In the genomic region with DNA sequence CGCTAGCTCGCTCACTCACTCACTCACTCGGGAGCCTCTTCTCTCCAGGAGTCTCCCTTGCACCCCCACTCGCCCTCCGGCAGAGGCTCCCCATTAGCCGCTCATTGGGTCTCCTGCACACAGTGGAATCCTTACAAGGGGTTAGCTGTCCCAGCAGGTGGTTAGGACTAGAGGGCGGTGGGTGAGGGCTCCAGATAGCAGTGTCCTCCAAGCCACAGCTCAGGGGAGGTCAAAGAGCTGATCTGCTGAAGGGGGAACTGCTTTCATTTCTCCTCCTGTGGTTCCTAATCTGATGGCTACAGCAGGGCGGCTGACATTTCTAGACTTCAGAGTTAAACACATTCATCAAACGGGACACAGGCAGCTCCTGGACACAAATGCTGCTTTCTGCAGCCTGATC, we compare ENCODE assay signal across 20 mouse cellular contexts. TPM values are rescaled to one million over a fixed set of nuclear protein-coding genes. Genes with fewer than 3 reads are reported as not detected.
DNase-seq lines count a peak whose midpoint lies in the region; ATAC-seq and TF ChIP-seq lines count a peak whose summit lies in the region.
"Had no signal": no experiment of that assay in that cellular context is flagged by ENCODE, and none has a peak within 500 bp of the region (broad histone marks: within the 10 kb centered on the region; RNA-seq: fewer than 3 reads in every experiment).

No protein-coding gene starts in this region.

- no peak overlapping the region for H3K9ac ChIP-seq in forebrain, embryonic 14.5 days (ENCODE audit: low read length)
- H3K9ac ChIP-seq: forebrain, postnatal 0 days; hindbrain, embryonic 12.5 days had no signal

- no peak overlapping the region for H3K4me2 ChIP-seq in forebrain, embryonic 14.5 days (ENCODE audit: low read length)
- H3K4me2 ChIP-seq: hindbrain, embryonic 12.5 days had no signal

- H3K27ac ChIP-seq in forebrain, embryonic 14.5 days (ENCODE audit: low read depth, low read length) = 0 out of 2 replicates have a peak overlapping the region, but pooled peaks have one; percentile 5
- no peak overlapping the region for H3K27ac ChIP-seq in forebrain, embryonic 10.5 days
- no peak overlapping the region for H3K27ac ChIP-seq in layer of hippocampus, adult 2 months
- H3K27ac ChIP-seq in bone marrow, adult 2 months (ENCODE audit: control insufficient read depth, insufficient read depth, low read depth, low read length, poor library complexity) = no peak overlapping the region
- H3K27ac ChIP-seq: hindbrain, embryonic 12.5 days had no signal

- H3K4me3 ChIP-seq in forebrain, embryonic 14.5 days (ENCODE audit: low read depth, low read length) = no peak overlapping the region
- H3K4me3 ChIP-seq in forebrain, embryonic 10.5 days = no peak overlapping the region
- H3K4me3 ChIP-seq in layer of hippocampus, adult 2 months = peak overlapping the region; percentile 13; the same call in 1 of the 2 replicates
- H3K4me3 ChIP-seq in bone marrow, adult 2 months (replicated peaks; ENCODE audit: control insufficient read depth, low read depth, low read length) = peak overlapping the region; percentile 16
- H3K4me3 ChIP-seq: erythroblast, embryonic 14.5 days; hindbrain, embryonic 12.5 days had no signal

- ATAC-seq in forebrain, embryonic 14.5 days = no peak
- peak; percentile 69 for ATAC-seq in megakaryocyte, adult 5-6 weeks (ENCODE audit: poor library complexity, severe bottlenecking)
- ATAC-seq: CD4-positive, CD25-positive, alpha-beta regulatory T cell, adult 4 months; forebrain, postnatal 0 days had no signal

- no peak for DNase-seq in forebrain, embryonic 14.5 days (ENCODE audit: low spot score)
- no peak for DNase-seq in forebrain, embryonic 10.5 days (ENCODE audit: extremely low spot score, low spot score)
- no peak for DNase-seq in layer of hippocampus, adult 2 months (ENCODE audit: low spot score in 2 of 2)
- no peak for DNase-seq in layer of hippocampus, adult 18-20 months (ENCODE audit: low spot score in 2 of 2)
- DNase-seq in left cerebral cortex, adult 11 months (ENCODE audit: low spot score) = no peak
- no peak for DNase-seq in urinary bladder, postnatal 14 days (ENCODE audit: low spot score)
- DNase-seq: adrenal gland, adult 8-10 months; cerebellum, adult 11-12 months; cerebellum, postnatal 36 days; forebrain, postnatal 0 days; left cerebral cortex, postnatal 4 days; lung, postnatal 14 days; midbrain, embryonic 14.5 days; thymus, adult 18-20 months had no signal

- no peaks in the 10 kb centered on the region for H3K27me3 ChIP-seq in forebrain, embryonic 14.5 days (replicated peaks; ENCODE audit: control insufficient read depth, insufficient read depth, low read length)
- peaks cover 77% of the 10 kb centered on the region for H3K27me3 ChIP-seq in forebrain, embryonic 10.5 days (ENCODE audit: poor library complexity, severe bottlenecking)

- peak; percentile 15; the same call in 1 of the 2 replicates for TF ChIP-seq CTCF in layer of hippocampus, adult 2 months (conservative IDR thresholded peaks at IDR 0.05)
- no peak for TF ChIP-seq CTCF in bone marrow, adult 2 months (IDR thresholded peaks at IDR 0.05; ENCODE audit: control insufficient read depth, insufficient read depth, low read length)

- H3K4me1 ChIP-seq in forebrain, embryonic 14.5 days (ENCODE audit: control insufficient read depth, insufficient read depth, low read length) = 0 out of 2 replicates have a peak, but pooled peaks cover 6% of the 10 kb centered on the region
- H3K4me1 ChIP-seq in forebrain, embryonic 10.5 days = peaks cover 22% of the 10 kb centered on the region
- no peaks in the 10 kb centered on the region; the same call in 1 of the 2 replicates for H3K4me1 ChIP-seq in bone marrow, adult 2 months (ENCODE audit: control insufficient read depth, insufficient read depth, low read length)
- H3K4me1 ChIP-seq: hindbrain, embryonic 12.5 days had no signal

- H3K36me3 ChIP-seq in forebrain, embryonic 14.5 days (ENCODE audit: control insufficient read depth, insufficient read depth, low read length) = no peaks in the 10 kb centered on the region
- H3K36me3 ChIP-seq in forebrain, embryonic 10.5 days (replicated peaks) = peaks cover 2% of the 10 kb centered on the region; the same call in 1 of the 2 replicates
- H3K36me3 ChIP-seq: hindbrain, embryonic 12.5 days had no signal

- TF ChIP-seq POLR2A in bone marrow, adult 2 months (IDR thresholded peaks at IDR 0.05; ENCODE audit: borderline replicate concordance, control insufficient read depth, low read depth, low read length) = no peak

- WGBS in forebrain, embryonic 14.5 days = 50% methylated on average over 9 of the region's 9 CpGs
- WGBS in forebrain, embryonic 10.5 days = 48% methylated on average over 9 of the region's 9 CpGs
- WGBS in bone marrow, adult 2 months = 6% methylated on average over 9 of the region's 9 CpGs

- H3K9me3 ChIP-seq in forebrain, embryonic 14.5 days (replicated peaks; ENCODE audit: control insufficient read depth, low read length) = no peaks in the 10 kb centered on the region
- no peaks in the 10 kb centered on the region for H3K9me3 ChIP-seq in forebrain, embryonic 10.5 days
- H3K9me3 ChIP-seq: hindbrain, embryonic 12.5 days had no signal

RNA-seq across cellular contexts. Expression of a gene that starts 8.1 kb away (rescaled TPM):
- 8.0 and 9.7 TPM in 2 replicates for polyA plus RNA-seq in forebrain, embryonic 14.5 days (2014; fragmentation: Nextera tagmentation; extraction: Ambion mirVana)
- polyA plus RNA-seq in forebrain, embryonic 10.5 days (2016; fragmentation: Nextera tagmentation; extraction: Ambion mirVana) = 2.6 and 2.7 TPM in 2 replicates
- 10 to 100 TPM; 37.9 to 39.8 TPM for total RNA-seq in layer of hippocampus, adult 2 months (2021)
- 10 to 100 TPM; 43.9 to 51.6 TPM for total RNA-seq in layer of hippocampus, adult 18-20 months (2021)
- not detected in 2 replicates for polyA plus RNA-seq in bone marrow, adult 2 months (2011; ENCODE audit: insufficient read depth, insufficient read length, low replicate concordance, missing spikeins)
- 0.09 and 0.69 TPM in 2 replicates for total RNA-seq in megakaryocyte, adult 5-6 weeks (2015)
- total RNA-seq in megakaryocyte, adult 5-6 weeks (2017) = 0.24 TPM in 1 of 2 replicates, not detected in the other
- total RNA-seq: MEL had no signal
- polyA plus RNA-seq: CD4-positive, CD25-positive, alpha-beta regulatory T cell, adult 4 months; erythroblast, embryonic 14.5 days had no signal

RNA-seq across cellular contexts. Expression of a gene that starts 43.0 kb away (rescaled TPM):
- 9.1 and 9.7 TPM in 2 replicates for polyA plus RNA-seq in forebrain, embryonic 14.5 days (2014; fragmentation: Nextera tagmentation; extraction: Ambion mirVana)
- 5.2 and 6.4 TPM in 2 replicates for polyA plus RNA-seq in forebrain, embryonic 10.5 days (2016; fragmentation: Nextera tagmentation; extraction: Ambion mirVana)
- total RNA-seq in layer of hippocampus, adult 2 months (2021) = 10 to 100 TPM; 20.7 to 20.9 TPM
- total RNA-seq in layer of hippocampus, adult 18-20 months (2021) = 10 to 100 TPM; 18.1 to 18.2 TPM
- 1.1 and 5.1 TPM in 2 replicates for polyA plus RNA-seq in bone marrow, adult 2 months (2011; ENCODE audit: insufficient read depth, insufficient read length, low replicate concordance, missing spikeins)
- total RNA-seq in megakaryocyte, adult 5-6 weeks (2015) = 3.4 and 4.0 TPM in 2 replicates
- total RNA-seq in megakaryocyte, adult 5-6 weeks (2017) = 1.7 and 2.1 TPM in 2 replicates

RNA-seq across cellular contexts. Expression of a gene that starts 43.0 kb away (rescaled TPM):
- 51.1 and 71.7 TPM in 2 replicates for polyA plus RNA-seq in forebrain, embryonic 14.5 days (2014; fragmentation: Nextera tagmentation; extraction: Ambion mirVana)
- polyA plus RNA-seq in forebrain, embryonic 10.5 days (2016; fragmentation: Nextera tagmentation; extraction: Ambion mirVana) = 70.9 and 77.6 TPM in 2 replicates
- total RNA-seq in layer of hippocampus, adult 2 months (2021) = 10 to 100 TPM; 56.9 to 69.9 TPM
- total RNA-seq in layer of hippocampus, adult 18-20 months (2021) = 10 to 100 TPM; 68.3 to 74.5 TPM
- polyA plus RNA-seq in bone marrow, adult 2 months (2011; ENCODE audit: insufficient read depth, insufficient read length, low replicate concordance, missing spikeins) = 20.1 and 59.2 TPM in 2 replicates
- 59.5 and 81.8 TPM in 2 replicates for total RNA-seq in megakaryocyte, adult 5-6 weeks (2015)
- 28.1 and 67.3 TPM in 2 replicates for total RNA-seq in megakaryocyte, adult 5-6 weeks (2017)

RNA-seq across cellular contexts. Expression of a gene that starts 43.2 kb away (rescaled TPM):
- polyA plus RNA-seq in forebrain, embryonic 14.5 days (2014; fragmentation: Nextera tagmentation; extraction: Ambion mirVana) = 26.3 and 26.7 TPM in 2 replicates
- polyA plus RNA-seq in forebrain, embryonic 10.5 days (2016; fragmentation: Nextera tagmentation; extraction: Ambion mirVana) = 18.5 and 20.7 TPM in 2 replicates
- total RNA-seq in layer of hippocampus, adult 2 months (2021) = 10 to 100 TPM; 29.4 to 34.4 TPM
- 10 to 100 TPM; 24.7 to 31.3 TPM for total RNA-seq in layer of hippocampus, adult 18-20 months (2021)
- 18.3 and 20.2 TPM in 2 replicates for polyA plus RNA-seq in bone marrow, adult 2 months (2011; ENCODE audit: insufficient read depth, insufficient read length, low replicate concordance, missing spikeins)
- total RNA-seq in megakaryocyte, adult 5-6 weeks (2015) = 36.1 and 47.1 TPM in 2 replicates
- 33.2 and 44.6 TPM in 2 replicates for total RNA-seq in megakaryocyte, adult 5-6 weeks (2017)
- polyA plus RNA-seq: erythroblast, embryonic 14.5 days had no signal

Comparison
In these comparisons a context has a peak if more than half of its experiments do, and no peak if none do; other contexts are left out.
1. H3K4me3 ChIP-seq: peak in layer of hippocampus, adult 2 months (single experiment) and bone marrow, adult 2 months (single experiment); none in forebrain, embryonic 14.5 days (single experiment) and forebrain, embryonic 10.5 days (single experiment).
2. RNA of a gene that starts 8.1 kb away (total RNA-seq): 43.9 to 51.6 TPM in layer of hippocampus, adult 18-20 months and 37.9 to 39.8 TPM in layer of hippocampus, adult 2 months; 0.09 to 0.69 TPM in megakaryocyte, adult 5-6 weeks; every median in the first group is over 10 times any median in the second.